Mouse (Mus musculus) C2C12 (cell line): ENCODE results near the gene Plxna2.

ENCODE experiments used
- CTCF ChIP-seq: IDR thresholded peaks from one replicate; pipeline ENCODE4 v1.5.1; 2011; ENCODE audit not compliant: control insufficient read depth, insufficient read depth, insufficient read length
- MAX ChIP-seq: IDR thresholded peaks from one replicate; pipeline ENCODE4 v1.6.1; 2011; ENCODE audit warnings: mild to moderate bottlenecking, control low read depth

- TF ChIP-seq CTCF (no peak), MAX (no peak)
Observed at GRCm38 (mm10) chr1:194607406-194608261, 10.4 kb upstream of the Plxna2 start.
